In the genomic region with DNA sequence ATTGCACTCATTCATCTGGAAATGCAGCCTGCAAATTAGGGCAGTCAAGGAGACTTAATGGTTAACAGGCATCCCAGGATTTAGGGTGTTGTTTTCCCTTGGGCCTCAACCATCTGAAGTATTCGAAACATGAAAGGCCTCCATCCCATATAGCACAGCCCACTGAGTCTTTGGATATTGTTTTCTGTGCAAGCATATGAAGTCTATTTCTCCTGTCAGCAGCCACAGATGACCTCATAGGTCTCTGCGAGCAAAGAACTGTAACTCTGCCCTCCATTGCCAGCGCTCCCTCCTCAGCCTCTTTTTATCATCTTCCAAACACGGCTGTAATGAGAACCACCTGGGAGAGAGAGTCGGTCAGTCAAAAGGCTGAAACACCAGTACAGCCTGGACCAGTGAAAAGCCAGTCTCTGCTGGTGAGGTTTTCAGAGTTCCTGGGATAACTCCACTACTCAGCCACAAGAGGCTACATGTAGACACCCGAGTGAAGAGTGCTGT, we compare ENCODE assay signal across 12 mouse cellular contexts. TPM values are rescaled to one million over a fixed set of nuclear protein-coding genes. Genes with fewer than 3 reads are reported as not detected.
DNase-seq lines count a peak whose midpoint lies in the region; ATAC-seq and TF ChIP-seq lines count a peak whose summit lies in the region.
"Had no signal": no experiment of that assay in that cellular context is flagged by ENCODE, and none has a peak within 500 bp of the region (broad histone marks: within the 10 kb centered on the region; RNA-seq: fewer than 3 reads in every experiment).

No protein-coding gene starts in this region.

- no peak overlapping the region for H3K27ac ChIP-seq in hindbrain, embryonic 11.5 days (ENCODE audit: low read depth, low read length)
- no peak overlapping the region for H3K27ac ChIP-seq in hindbrain, embryonic 13.5 days
- H3K27ac ChIP-seq in forebrain, embryonic 12.5 days, result peak overlapping the region; percentile 61; the same call in 1 of the 2 replicates
- peak overlapping the region; percentile 49 for H3K27ac ChIP-seq in limb, embryonic 14.5 days (replicated peaks; ENCODE audit: low read depth, low read length)
- H3K27ac ChIP-seq: stomach, embryonic 15.5 days had no signal

- H3K4me1 ChIP-seq in hindbrain, embryonic 11.5 days (replicated peaks; ENCODE audit: control insufficient read depth, insufficient read depth, low read length), result no peaks in the 10 kb centered on the region
- H3K4me1 ChIP-seq in hindbrain, embryonic 13.5 days (replicated peaks), result no peaks in the 10 kb centered on the region
- H3K4me1 ChIP-seq in forebrain, embryonic 12.5 days, result peaks cover 9% of the 10 kb centered on the region
- peaks cover 9% of the 10 kb centered on the region; the same call in 1 of the 2 replicates for H3K4me1 ChIP-seq in limb, embryonic 14.5 days (ENCODE audit: control insufficient read depth, insufficient read depth, low read length)
- H3K4me1 ChIP-seq: stomach, embryonic 15.5 days had no signal

- no peak for TF ChIP-seq POLR2A in limb, embryonic 14.5 days (IDR thresholded peaks at IDR 0.05; ENCODE audit: borderline replicate concordance, extremely low read depth, insufficient read depth, insufficient read length)

- no peaks in the 10 kb centered on the region for H3K27me3 ChIP-seq in hindbrain, embryonic 11.5 days (ENCODE audit: control insufficient read depth, insufficient read depth, low read length)
- no peaks in the 10 kb centered on the region for H3K27me3 ChIP-seq in hindbrain, embryonic 13.5 days
- H3K27me3 ChIP-seq in forebrain, embryonic 12.5 days, result no peaks in the 10 kb centered on the region
- H3K27me3 ChIP-seq in limb, embryonic 14.5 days (ENCODE audit: control insufficient read depth, insufficient read depth, low read length), result no peaks in the 10 kb centered on the region
- H3K27me3 ChIP-seq: stomach, embryonic 15.5 days had no signal

- no peak overlapping the region for H3K9ac ChIP-seq in hindbrain, embryonic 11.5 days (ENCODE audit: low read depth, low read length)
- H3K9ac ChIP-seq in hindbrain, embryonic 13.5 days, result no peak overlapping the region
- H3K9ac ChIP-seq in forebrain, embryonic 12.5 days, result no peak overlapping the region
- no peak overlapping the region for H3K9ac ChIP-seq in limb, embryonic 14.5 days (ENCODE audit: low read depth, low read length, severe bottlenecking)
- H3K9ac ChIP-seq: stomach, embryonic 15.5 days had no signal

- H3K36me3 ChIP-seq in hindbrain, embryonic 11.5 days (ENCODE audit: control insufficient read depth, insufficient read depth, low read length), result no peaks in the 10 kb centered on the region
- H3K36me3 ChIP-seq in hindbrain, embryonic 13.5 days, result no peaks in the 10 kb centered on the region
- H3K36me3 ChIP-seq in forebrain, embryonic 12.5 days (replicated peaks), result no peaks in the 10 kb centered on the region
- no peaks in the 10 kb centered on the region for H3K36me3 ChIP-seq in limb, embryonic 14.5 days (ENCODE audit: control insufficient read depth, insufficient read depth, low read length)
- H3K36me3 ChIP-seq: stomach, embryonic 15.5 days had no signal

- H3K9me3 ChIP-seq in hindbrain, embryonic 11.5 days (ENCODE audit: control insufficient read depth, low read length), result no peaks in the 10 kb centered on the region
- H3K9me3 ChIP-seq in hindbrain, embryonic 13.5 days, result no peaks in the 10 kb centered on the region
- no peaks in the 10 kb centered on the region for H3K9me3 ChIP-seq in forebrain, embryonic 12.5 days
- H3K9me3 ChIP-seq in limb, embryonic 14.5 days (ENCODE audit: control insufficient read depth, low read length), result no peaks in the 10 kb centered on the region
- H3K9me3 ChIP-seq: stomach, embryonic 15.5 days had no signal

- WGBS in hindbrain, embryonic 11.5 days, result 54% methylated on average over 6 of the region's 6 CpGs
- WGBS in hindbrain, embryonic 13.5 days, result 59% methylated on average over 6 of the region's 6 CpGs
- WGBS in forebrain, embryonic 12.5 days, result 14% methylated on average over 6 of the region's 6 CpGs
- WGBS in limb, embryonic 14.5 days, result 9% methylated on average over 6 of the region's 6 CpGs

- peak; percentile 36 for DNase-seq in hindbrain, embryonic 11.5 days (ENCODE audit: low spot score)
- DNase-seq in heart, postnatal 36 days, result peak; percentile 5 to 17
- peak; percentile 74 for DNase-seq in limb, embryonic 14.5 days (ENCODE audit: low spot score)
- no peak for DNase-seq in MN1 (ENCODE audit: low spot score)
- no peak for DNase-seq in layer of hippocampus, postnatal 10 days (ENCODE audit: low spot score in 2 of 2)
- DNase-seq: layer of hippocampus, postnatal 36 days had no signal

- H3K4me3 ChIP-seq in hindbrain, embryonic 11.5 days (ENCODE audit: low read depth, low read length), result no peak overlapping the region
- no peak overlapping the region for H3K4me3 ChIP-seq in hindbrain, embryonic 13.5 days
- H3K4me3 ChIP-seq in forebrain, embryonic 12.5 days (replicated peaks), result no peak overlapping the region
- no peak overlapping the region for H3K4me3 ChIP-seq in limb, embryonic 14.5 days (replicated peaks; ENCODE audit: low read length)
- H3K4me3 ChIP-seq: erythroblast, embryonic 14.5 days; stomach, embryonic 15.5 days had no signal

- H3K4me2 ChIP-seq in hindbrain, embryonic 11.5 days (replicated peaks; ENCODE audit: low read depth, low read length), result no peak overlapping the region
- H3K4me2 ChIP-seq in hindbrain, embryonic 13.5 days, result no peak overlapping the region
- H3K4me2 ChIP-seq in forebrain, embryonic 12.5 days, result 0 out of 2 replicates have a peak overlapping the region, but pooled peaks have one; percentile 13
- no peak overlapping the region; the same call in 1 of the 2 replicates for H3K4me2 ChIP-seq in limb, embryonic 14.5 days (replicated peaks; ENCODE audit: low read depth, low read length, severe bottlenecking)
- H3K4me2 ChIP-seq: stomach, embryonic 15.5 days had no signal

- no peak for ATAC-seq in hindbrain, embryonic 11.5 days (ENCODE audit: low FRiP score)
- no peak for ATAC-seq in hindbrain, embryonic 13.5 days (ENCODE audit: low FRiP score)
- peak; percentile 88; the same call in 1 of the 2 replicates for ATAC-seq in forebrain, embryonic 12.5 days (ENCODE audit: low FRiP score)
- ATAC-seq in limb, embryonic 14.5 days (ENCODE audit: low FRiP score, low read depth), result peak; percentile 91
- no peak for ATAC-seq in monocyte, adult 5-6 weeks (replicated peaks; ENCODE audit: insufficient number of reproducible peaks, low FRiP score, low TSS enrichment, poor library complexity, severe bottlenecking)

- intact Hi-C loops in heart, postnatal 36 days (cut with DNase I), result no loop called here

RNA-seq across cellular contexts. Expression of gene Opn5, which starts 34.5 kb away (rescaled TPM):
- polyA plus RNA-seq in hindbrain, embryonic 11.5 days (2014; fragmentation: Nextera tagmentation; extraction: Ambion mirVana), result 0.10 TPM in 1 of 2 replicates, not detected in the other
- polyA plus RNA-seq in hindbrain, embryonic 13.5 days (2015; fragmentation: Nextera tagmentation; extraction: Ambion mirVana), result not detected in 2 replicates
- not detected in 2 replicates for polyA plus RNA-seq in forebrain, embryonic 12.5 days (2016; fragmentation: Nextera tagmentation; extraction: Ambion mirVana)
- total RNA-seq in heart, postnatal 36 days (2021), result not detected
- polyA plus RNA-seq in limb, embryonic 14.5 days (2012; rRNA removed), result 0.09 TPM in 2 replicates
- 0.10 TPM in 1 of 2 replicates, not detected in the other for polyA plus RNA-seq in limb, embryonic 14.5 days (2014; fragmentation: Nextera tagmentation; extraction: Ambion mirVana)
- not detected for total RNA-seq in layer of hippocampus, postnatal 10 days (2021)
- total RNA-seq in monocyte, adult 5-6 weeks (2017), result not detected in 3 replicates
- total RNA-seq: layer of hippocampus, postnatal 36 days had no signal
- polyA plus RNA-seq: C2C12; erythroblast, embryonic 14.5 days; stomach, embryonic 15.5 days had no signal

Comparison
In these comparisons a context has a peak if more than half of its experiments do, and no peak if none do; other contexts are left out.
1. ATAC-seq: peak in forebrain, embryonic 12.5 days (single experiment) and limb, embryonic 14.5 days (single experiment); none in hindbrain, embryonic 11.5 days (single experiment), hindbrain, embryonic 13.5 days (single experiment) and monocyte, adult 5-6 weeks (single experiment).
2. DNase-seq: peak in hindbrain, embryonic 11.5 days (single experiment), heart, postnatal 36 days (2 of 2) and limb, embryonic 14.5 days (single experiment); none in MN1 (single experiment) and layer of hippocampus, postnatal 10 days (0 of 2).
3. H3K27ac ChIP-seq: peak in forebrain, embryonic 12.5 days (single experiment) and limb, embryonic 14.5 days (single experiment); none in hindbrain, embryonic 11.5 days (single experiment) and hindbrain, embryonic 13.5 days (single experiment).